Mouse (Mus musculus) A20 (cell line): ENCODE data around the gene Tarbp1.

ENCODE experiments used
- DNase-seq: peaks from one replicate; pipeline ENCODE4 v3.0.0-alpha.2; 2011; ENCODE audit warnings: low read depth, low spot score

Tarbp1 gene

DNA sequence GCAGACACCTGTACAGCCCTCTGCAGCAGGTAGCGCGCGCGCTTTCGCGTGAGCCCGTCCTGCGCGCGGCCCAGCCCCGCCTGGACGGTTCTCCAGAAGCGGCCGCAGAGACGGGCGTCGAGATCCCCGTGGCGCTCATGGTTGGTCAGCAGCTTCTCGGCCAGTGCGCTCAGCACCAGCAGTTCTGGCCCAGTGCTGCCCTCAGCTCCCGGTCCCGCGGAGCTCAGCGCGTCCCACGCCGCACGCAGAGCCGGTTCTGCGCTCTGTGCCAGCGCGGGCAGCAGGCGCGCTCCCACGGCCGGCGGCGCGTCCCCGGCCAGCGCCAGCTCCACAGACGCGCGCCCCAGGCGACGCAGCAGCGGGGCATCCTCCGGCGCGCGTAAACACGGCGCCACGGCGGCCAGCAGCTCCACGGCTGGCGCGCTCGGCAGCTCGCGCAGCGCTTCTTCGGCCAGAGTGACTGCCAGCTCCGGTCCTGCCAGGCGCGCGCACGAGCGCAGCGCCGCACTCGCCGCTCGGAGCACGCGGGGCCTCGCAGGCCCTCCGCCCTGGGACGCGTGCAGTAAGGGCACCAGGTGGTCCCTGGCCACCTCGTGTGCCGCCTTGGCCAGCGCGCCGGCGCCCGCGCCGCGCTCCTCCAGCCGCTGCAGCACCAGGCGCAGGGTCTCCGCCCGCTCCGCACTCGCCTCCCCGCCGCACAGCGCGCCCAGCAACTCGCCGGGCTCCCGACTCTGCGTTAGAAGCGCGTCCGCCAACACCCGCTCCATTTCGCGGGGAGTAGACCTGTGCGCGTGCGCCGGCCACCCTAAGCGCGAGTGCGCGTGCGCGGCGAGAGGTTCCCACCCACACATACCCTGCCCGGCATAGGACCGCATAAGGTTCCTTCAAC is at the start of gene Tarbp1:
TSS of gene Tarbp1 (minus strand) at position 767 of the 889 bp plus-strand sequence.
- DNase-seq: peak; percentile 94

DNA sequence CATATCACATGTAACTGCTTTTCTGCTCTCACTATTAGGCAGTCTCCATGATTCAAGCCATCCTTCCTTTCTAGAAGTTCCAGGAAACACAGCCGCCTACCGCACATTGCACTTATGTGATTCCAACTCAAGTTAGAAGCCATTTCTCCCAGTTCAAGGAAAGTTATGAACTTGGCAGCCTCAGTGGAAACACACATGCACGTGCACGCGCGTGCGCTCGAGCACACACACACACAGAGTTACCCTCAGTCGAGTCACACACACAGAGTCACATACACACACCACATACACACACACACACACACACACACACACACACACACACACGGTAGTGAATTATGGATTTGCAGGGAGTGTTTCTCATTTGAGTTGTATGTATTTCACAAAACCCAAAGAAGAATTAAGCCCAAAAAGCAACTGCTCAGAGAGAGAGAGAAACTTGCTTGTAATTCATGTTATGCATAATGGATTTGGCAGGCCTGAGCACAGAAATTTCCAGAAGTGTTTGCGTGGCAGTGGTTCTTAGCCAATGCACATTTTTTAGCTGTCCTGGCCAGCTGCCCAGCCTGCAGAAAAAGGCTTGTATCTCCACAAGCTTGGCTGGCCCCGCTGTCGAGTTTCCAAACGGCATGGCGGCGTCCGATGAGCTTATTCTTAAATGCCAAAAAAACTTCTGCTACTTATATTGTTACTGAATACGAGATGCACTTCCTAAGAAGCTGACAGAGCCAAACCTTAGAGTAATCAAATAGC is 49.5 kb upstream of the Tarbp1 start:
- no peak for DNase-seq

DNA sequence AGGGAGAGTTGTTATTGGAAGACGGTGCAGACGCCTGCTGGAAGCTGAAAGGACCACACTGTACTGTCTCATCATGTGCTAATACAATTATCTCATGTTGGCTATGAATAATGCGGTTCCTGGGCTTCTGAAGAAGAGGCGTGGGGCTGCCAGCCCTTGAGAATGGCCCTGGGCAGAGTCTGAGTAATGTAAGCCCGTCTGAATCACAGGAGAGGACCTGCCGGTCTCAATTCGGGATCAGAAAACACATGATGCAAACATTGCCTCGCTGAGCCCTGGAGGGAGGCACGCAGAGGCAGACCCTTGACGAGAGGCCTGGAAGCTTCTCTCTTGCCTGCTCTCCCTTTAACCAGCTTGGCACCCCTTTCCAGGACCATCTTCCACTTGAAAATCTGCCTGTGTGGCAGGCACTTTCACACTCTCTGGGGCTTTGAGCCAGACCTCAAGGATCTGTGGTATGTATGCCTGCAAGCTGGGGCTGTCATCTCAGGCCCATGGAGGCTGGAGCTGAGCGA is 48.3 kb upstream of the Tarbp1 start:
- no peak for DNase-seq

DNA sequence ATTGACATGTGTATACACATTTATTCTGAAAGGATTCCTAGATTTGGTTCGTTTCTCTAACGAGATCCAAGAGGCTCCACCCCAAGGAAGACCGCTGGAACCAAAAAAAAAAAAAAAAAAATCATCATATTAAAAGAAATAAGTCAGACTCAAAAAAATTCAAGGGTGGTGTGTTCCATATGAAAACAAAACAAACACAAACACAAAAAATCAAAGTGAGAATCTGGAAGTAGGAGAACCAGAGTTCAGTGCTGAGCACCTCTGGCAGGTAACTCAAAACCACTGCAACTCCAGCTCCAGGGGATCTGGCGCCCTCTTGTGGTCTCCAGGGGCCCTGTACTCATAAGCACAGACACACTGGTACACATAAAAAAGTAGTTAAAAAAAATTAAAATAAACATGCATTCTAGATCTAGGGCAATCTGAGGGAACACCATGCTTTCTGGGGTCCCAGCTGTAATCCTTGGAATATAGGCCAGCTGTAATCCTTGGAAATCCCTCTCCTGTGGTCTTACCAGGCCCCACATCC is 44.6 kb upstream of the Tarbp1 start:
- no peak for DNase-seq

DNA sequence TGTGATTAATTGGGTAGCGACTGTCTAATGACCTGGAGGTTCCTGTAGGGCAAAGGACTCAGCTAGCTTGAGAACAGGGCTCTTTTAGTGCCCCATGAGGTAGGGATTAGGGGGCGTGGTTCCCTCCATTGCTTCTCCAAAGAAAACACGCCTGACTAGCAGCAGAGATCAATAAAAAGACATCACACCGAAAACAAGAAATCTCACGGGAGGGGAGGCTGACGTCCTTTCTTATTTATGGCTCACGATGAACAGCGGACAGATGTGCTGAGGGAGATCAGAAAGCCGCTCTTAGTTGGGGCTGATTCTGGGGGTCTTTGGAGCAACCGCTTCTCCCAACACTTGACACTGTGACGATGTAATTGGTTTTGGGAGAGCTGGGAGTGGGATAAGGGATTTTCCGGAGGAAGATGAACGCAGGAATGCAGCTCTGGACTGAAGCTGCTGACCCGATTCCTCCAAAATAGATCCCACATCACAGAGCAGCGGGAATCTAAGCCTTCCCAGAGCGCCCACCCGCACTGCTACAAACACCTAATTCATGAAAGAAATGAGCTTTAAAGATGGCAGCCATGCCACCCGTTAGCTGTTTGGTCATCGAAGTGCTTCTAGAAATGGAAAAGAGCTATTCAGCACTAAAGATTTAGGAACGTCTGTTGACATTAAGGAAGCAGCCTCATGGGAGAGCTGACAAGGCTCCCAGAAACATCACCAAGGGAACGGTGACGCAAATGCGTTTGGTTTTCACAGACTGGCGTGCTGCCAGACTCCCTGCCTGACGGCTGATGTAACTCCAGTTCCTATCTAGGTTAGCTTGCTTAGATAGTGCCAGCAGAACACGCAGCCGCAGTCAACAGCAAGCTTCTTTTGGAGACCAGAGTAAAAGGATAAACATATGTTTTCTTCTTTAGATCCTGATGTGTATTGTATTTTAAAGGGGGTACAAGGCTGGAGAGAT is 42.0 kb upstream of the Tarbp1 start:
- DNase-seq: no peak

DNA sequence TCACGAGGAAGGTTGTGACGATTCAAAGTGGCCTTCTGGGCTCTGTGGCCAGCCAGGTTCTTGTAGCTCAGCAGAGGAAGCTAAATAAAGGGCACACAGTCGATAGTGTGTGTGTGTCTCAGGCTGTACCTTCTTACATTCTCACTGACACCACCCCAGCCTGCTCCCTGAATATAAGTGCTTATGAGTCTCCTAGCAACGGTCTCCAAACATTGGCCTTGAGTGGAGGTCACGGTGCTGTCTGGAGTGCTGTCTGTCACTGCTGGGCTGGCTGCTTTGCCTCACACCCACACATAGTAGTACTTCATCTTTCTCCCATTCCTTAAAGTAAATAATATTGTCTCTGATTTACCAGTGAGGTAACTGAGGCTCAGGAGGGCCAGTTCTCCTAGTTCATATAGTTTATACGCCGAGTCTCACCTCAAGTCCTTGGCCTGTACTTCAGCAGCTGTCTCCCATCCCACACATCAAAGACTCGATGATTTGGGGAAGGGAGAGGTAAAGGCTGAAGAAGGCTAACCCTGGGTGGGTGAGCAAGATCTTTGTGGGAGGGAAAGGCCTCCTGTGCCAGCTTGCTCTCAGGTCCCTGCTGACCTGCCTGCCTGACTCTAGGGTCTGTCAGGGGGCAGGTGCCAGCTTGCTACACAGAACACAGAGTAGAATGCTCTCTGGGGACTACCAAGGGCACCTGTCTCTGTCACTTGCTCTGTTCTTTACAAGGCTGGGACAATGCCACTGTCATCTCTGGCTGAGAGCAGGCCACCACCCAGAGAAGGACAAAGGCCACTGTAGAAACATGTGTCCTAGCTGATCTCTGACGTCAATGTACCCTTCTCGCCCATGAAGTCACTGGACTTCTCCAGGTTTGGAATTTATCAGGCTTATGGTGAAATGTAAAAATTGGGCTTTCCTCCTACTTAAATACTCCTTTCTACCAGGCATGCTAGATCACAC is 39.4 kb upstream of the Tarbp1 start:
- DNase-seq: no peak

DNA sequence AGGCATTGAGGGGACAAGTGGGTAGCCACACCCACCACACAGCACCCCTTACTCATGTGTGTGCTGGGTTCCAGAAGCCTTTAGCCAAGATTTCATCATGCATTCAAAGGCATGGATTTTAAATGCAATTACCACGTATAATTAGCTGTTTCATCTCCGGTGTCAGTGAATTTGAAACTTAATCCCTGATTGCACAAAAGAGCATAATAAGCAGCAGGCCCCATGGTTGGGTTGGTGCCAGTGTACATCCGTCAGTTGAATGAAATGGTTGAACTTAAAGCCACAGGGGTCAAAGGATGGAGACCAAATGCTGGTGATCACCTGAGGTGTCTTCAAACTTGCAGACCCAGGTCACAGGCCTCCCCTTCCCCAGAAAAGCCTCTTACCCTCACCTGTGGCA is 36.0 kb upstream of the Tarbp1 start:
- DNase-seq: no peak

DNA sequence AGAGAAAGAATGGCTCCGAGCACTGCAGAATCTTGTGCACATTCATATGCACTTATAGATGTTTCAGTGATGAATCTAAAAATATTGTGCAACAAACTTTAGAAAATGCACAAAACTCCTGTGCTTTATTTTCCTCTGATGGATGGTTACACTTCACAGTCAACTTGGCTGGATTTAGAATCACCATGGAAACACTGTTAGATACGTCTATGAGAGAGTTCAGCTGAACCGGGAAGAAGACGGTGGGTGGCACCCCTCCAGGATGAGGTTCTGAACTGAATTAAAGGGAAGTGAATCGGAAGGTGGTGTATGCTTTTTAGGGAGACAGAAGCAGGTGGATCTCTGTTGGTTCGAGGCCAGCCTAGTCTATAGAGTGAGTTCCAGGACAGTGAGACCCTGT is 34.8 kb upstream of the Tarbp1 start:
- DNase-seq: no peak

DNA sequence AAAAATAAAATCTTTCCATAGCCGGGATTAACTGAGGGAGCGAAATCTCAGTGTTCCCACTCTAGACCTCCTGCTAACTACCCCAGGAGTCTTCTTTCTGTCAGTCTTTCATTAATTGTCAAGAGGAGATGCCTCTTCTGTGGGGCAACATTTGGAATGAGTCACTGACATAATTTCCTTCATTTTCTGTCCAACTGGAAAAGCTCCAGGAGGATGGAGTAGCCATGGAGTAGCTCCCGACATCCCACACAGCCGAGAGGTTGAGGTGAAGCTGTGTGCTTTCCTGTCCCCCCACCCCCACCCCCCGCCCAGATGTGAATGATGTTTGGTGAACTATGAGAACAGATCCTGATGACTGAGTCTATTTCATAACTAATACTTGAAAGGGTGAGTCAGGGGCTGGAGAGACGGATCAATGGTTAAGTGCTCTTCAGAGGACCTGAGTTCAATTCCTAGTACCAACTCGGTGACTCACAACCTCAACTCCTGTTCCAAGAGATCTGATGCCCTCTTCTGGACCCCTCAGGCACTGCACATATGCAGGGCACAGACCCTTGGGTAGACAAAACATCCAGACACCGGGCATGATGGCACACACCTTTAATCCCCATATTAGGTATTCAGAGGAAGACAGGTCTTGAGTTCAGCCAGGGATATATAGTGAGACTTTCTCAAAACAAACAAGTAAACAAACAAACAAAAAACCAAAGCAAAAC is 34.2 kb upstream of the Tarbp1 start:
- DNase-seq: no peak

DNA sequence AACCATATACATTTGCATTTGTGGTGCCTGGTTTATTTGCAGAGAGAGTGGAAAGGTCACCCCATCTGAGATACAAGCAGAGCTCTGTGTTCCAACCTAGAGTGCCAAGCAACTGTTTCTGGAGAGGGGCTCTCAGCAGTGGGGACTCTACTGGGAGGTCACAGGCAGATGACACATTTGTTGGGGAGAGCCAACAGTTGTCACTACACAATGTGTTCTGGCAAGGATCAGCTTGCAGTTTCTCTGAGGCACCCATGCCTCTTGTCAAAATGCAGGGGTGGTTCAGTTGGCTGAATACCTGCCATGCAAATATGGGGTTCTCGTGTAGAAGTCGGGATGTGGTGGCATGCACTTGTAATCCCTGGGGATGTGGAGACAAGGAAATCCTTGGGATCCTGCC is 33.4 kb upstream of the Tarbp1 start:
- no peak for DNase-seq

DNA sequence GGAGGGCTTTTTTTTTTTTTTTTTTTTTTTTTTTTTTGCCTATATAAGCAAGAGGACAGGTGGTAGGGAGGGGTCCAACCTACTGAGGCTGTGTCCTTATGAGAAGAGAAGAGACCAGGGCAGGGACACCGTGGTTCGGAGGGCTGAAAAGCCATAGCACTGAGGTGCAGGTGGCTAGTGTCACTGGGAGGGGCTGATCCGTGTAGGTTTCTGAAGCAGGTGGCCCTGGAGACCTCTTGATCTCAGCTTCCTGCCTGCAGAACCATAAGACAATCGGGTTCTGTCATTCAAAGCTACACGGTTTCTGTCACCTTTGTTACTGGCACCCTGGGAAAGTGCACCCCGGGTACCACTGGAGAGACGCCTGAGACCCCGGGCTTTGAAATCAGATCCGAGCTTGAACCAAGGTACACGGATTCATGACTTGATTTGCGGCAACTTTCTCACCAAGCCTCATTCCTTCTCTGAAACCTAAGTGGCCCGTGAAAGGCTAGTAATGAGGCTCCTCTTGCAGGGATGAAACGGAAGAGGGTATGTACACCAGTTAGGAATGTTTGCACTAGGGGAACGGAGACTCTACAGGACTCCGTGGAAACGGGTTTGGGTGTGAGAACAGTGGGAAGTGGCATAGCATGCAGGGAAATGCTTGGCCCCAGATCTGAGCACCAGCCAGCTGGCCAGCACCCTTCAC is 29.8 kb upstream of the Tarbp1 start:
- DNase-seq: no peak

DNA sequence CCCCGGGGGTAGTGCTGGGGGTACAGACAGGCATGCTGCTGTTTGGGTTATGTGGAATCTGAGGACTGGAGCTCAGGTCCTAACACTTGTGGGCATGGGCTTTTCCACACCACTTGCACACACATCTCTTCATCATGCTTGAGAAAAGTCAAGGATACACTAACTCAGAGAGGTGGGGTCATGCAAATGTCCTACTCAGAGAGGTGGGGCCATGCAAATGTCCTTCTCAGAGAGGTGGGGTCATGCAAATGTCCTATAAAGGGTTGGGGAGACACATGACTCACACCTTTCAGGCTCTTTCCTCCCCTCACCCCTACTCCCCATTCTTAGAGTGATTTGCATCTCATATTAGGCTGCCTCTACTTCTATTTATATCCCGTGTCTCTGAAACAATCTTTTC is 27.9 kb upstream of the Tarbp1 start:
- peak; percentile 38 for DNase-seq

DNA sequence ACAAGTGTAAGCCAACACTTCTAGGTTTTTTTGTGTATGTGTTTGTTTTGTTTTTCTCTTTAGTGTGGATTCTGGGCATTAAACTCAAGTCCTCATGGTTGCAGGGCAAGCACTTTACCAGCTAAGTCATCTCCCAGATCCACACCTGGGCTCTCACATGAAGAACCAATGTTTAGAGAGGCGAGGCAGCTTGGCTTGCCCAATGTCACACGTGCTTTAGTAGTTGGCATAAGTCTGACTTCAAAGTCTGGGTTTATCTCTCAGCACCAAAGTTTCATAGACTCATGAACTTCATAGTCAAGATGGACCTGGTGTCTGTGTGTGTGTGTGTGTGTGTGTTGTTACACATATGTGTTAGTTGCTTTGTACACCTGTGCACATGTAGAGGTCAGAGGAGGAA is 24.5 kb upstream of the Tarbp1 start:
- no peak for DNase-seq

DNA sequence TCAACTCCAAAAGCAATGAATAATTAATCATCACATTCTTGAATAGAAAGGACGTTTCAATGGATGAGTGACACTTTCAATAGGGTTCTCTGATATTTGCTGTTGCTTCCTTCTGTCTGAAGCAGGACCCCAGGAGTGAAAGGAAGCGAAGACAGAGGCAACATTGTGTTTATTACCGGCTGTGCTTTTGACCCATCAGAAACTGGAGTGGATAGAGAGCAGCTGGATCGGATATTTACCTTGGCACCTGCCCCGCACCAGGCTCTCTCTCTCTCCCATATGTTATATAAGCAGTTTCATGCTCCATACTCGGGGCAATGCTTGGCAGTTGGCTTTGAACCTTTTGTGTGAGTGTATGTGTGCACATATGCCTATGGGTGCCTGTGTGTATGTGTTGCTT is 23.6 kb upstream of the Tarbp1 start:
- DNase-seq: no peak

DNA sequence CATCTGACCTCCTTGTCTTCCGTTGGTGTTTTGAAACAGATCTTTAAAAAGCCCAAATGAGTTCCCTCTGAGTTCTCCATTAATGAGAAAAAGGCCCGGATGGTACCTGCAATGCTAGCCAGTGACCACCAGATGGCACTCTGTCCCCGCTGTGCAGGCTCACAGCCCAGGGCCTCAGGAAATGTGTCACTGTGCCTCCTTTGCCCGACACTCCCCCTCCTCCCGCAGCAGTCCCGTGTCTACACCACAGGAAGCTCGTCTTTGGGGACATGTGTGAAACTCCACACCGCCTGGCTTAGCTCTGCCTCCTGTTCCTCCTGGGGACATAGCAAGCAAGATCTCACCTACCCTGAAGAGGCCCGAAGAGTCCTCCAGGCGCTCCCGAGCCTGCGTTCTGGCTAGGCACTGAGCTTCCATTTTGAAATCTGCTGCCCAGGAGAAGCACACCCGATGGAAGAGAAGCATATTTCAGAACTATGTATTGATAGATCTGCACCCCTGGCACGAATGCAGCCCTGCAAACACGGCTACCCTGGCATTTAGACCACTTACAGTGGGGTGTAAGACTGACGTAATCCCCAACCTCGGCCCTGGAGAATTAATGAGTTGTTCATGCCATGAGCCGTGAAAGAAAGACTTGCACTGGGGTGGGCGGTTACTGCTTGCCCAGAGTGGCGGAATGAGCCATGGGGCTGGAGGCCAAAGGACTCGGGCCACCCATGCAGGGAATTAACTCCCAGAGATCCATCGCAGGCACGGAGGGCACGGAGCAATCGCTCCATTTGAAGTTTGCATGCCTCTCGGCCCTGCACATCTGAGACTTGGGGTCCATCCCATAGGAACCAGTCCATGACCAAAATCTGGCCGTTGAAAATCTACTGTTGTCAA is 22.9 kb upstream of the Tarbp1 start:
- DNase-seq: peak; percentile 83

DNA sequence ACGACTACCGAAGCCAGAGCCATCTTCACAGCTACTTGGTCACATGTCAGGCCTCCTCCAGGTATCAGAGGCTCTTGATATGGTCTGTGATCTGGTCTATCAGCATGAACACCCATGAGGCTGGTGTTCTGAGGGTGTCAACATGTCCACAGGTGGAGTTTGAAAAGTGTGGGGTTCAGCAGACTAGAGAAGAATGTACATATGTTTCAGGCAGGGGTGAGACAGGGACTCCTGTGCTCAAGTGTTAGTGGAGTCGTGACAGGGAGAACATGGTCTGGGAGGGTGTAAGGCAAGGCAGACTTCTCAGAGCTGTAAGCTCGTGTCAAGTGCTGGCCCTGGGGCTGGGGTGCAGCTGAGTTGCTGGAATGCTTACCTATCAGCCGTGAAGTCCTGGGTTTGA is 22.1 kb upstream of the Tarbp1 start:
- DNase-seq: no peak

DNA sequence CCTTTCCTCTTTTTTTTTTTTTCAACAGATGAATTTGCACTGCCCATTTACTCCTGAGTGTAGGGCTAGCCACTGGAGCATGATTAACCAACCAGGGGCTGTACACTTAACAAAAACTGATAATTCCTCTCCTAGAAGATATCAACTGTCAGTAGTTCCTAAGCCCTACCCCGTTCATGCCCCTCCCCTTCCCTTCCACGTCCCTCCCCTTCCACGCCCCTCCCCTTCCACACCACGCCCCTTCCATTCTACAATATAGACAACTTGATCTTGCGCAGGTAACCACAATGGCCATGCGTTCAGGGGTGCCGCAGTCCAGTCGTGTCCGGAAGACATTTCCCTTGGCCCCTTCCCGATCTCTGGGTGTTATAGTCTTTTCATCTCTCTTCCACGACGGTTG is 20.6 kb upstream of the Tarbp1 start:
- no peak for DNase-seq
